27 mouse cellular contexts compared by ENCODE assay signal in the genomic region with DNA sequence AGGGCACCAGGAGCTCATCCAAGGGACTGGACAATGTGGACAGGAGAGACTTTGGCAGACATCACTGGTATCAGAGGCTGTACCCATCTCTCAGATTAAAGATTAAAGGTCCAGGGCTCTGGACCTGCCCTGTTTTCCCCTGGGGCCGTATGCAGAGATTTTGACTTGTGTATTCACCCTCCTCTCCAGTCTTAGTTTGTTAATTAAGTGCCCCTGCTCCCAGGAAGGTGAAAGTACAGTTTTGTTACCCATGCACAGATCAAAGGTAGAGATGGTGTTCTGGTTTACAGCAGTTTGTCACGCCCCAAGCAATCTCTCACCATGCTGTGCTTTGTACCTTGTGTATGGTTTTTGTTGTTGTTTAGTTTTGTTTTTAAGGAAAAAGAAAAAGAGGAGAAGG. TPM values are rescaled to one million over a fixed set of nuclear protein-coding genes. Genes with fewer than 3 reads are reported as not detected.
A peak's percentile ranks its signal among the peaks of the same experiment; 100 is the strongest.
DNase-seq lines count a peak whose midpoint lies in the region; ATAC-seq and TF ChIP-seq lines count a peak whose summit lies in the region.
"Had no signal": no experiment of that assay in that cellular context is flagged by ENCODE, and none has a peak within 500 bp of the region (broad histone marks: within the 10 kb centered on the region; RNA-seq: fewer than 3 reads in every experiment).

No protein-coding gene starts in this region.

- H3K4me3 ChIP-seq in intestine, embryonic 16.5 days (ENCODE audit: low read length) = no peak overlapping the region
- H3K4me3 ChIP-seq in intestine, embryonic 15.5 days (replicated peaks) = no peak overlapping the region
- H3K4me3 ChIP-seq in kidney, adult 2 months (ENCODE audit: insufficient read depth, low read depth, low read length) = no peak overlapping the region
- no peak overlapping the region for H3K4me3 ChIP-seq in kidney, embryonic 15.5 days (replicated peaks)
- no peak overlapping the region for H3K4me3 ChIP-seq in liver, adult 2 months (ENCODE audit: insufficient read depth, low read depth, low read length)
- no peak overlapping the region for H3K4me3 ChIP-seq in liver, postnatal 0 days (ENCODE audit: low read depth, low read length)
- H3K4me3 ChIP-seq: embryonic facial prominence, embryonic 10.5 days; embryonic facial prominence, embryonic 13.5 days; erythroblast, embryonic 14.5 days; forebrain, embryonic 12.5 days; forebrain, embryonic 15.5 days; heart, embryonic 12.5 days; heart, embryonic 15.5 days; hindbrain, embryonic 10.5 days; hindbrain, embryonic 13.5 days had no signal

- no peaks in the 10 kb centered on the region for H3K9me3 ChIP-seq in intestine, embryonic 16.5 days (ENCODE audit: control insufficient read depth, low read length)
- H3K9me3 ChIP-seq in intestine, embryonic 15.5 days = no peaks in the 10 kb centered on the region
- H3K9me3 ChIP-seq in kidney, embryonic 15.5 days (replicated peaks) = no peaks in the 10 kb centered on the region
- no peaks in the 10 kb centered on the region for H3K9me3 ChIP-seq in liver, postnatal 0 days (ENCODE audit: low read length)
- H3K9me3 ChIP-seq: embryonic facial prominence, embryonic 10.5 days; embryonic facial prominence, embryonic 13.5 days; forebrain, embryonic 12.5 days; forebrain, embryonic 15.5 days; heart, embryonic 12.5 days; heart, embryonic 15.5 days; hindbrain, embryonic 10.5 days; hindbrain, embryonic 13.5 days had no signal

- no peaks in the 10 kb centered on the region for H3K27me3 ChIP-seq in intestine, embryonic 16.5 days (replicated peaks; ENCODE audit: control insufficient read depth, insufficient read depth, low read length)
- H3K27me3 ChIP-seq in intestine, embryonic 15.5 days (replicated peaks) = no peaks in the 10 kb centered on the region
- H3K27me3 ChIP-seq in kidney, adult 2 months (replicated peaks; ENCODE audit: control insufficient read depth, insufficient read depth, low read length) = no peaks in the 10 kb centered on the region
- H3K27me3 ChIP-seq in kidney, embryonic 15.5 days = no peaks in the 10 kb centered on the region
- no peaks in the 10 kb centered on the region for H3K27me3 ChIP-seq in liver, adult 2 months (ENCODE audit: control insufficient read depth, insufficient read depth, low read length)
- H3K27me3 ChIP-seq in liver, postnatal 0 days (ENCODE audit: insufficient read depth, low read length) = no peaks in the 10 kb centered on the region
- H3K27me3 ChIP-seq: embryonic facial prominence, embryonic 13.5 days; forebrain, embryonic 12.5 days; forebrain, embryonic 15.5 days; heart, embryonic 12.5 days; heart, embryonic 15.5 days; hindbrain, embryonic 13.5 days had no signal

- DNase-seq in kidney, adult 2 months = peak; percentile 82
- peak; percentile 54 for DNase-seq in liver, adult 2 months (ENCODE audit: extremely low read depth, low read depth, low spot score)
- no peak for DNase-seq in liver, postnatal 0 days
- DNase-seq: adrenal gland, adult 8-10 months; adrenal gland, postnatal 25 days; cerebellum, adult 11-12 months; cerebellum, adult 8-10 months; cerebellum, postnatal 10 days; cerebellum, postnatal 36 days; embryo, embryonic 11 days; gastrocnemius, postnatal 25 days; heart, adult 18-20 months; heart, postnatal 10 days; heart, postnatal 36 days had no signal

- H3K79me2 ChIP-seq in liver, adult 2 months (ENCODE audit: control insufficient read depth, insufficient read depth, low read length) = no peaks in the 10 kb centered on the region

- no peak for TF ChIP-seq POLR2A in kidney, adult 2 months (IDR thresholded peaks at IDR 0.05; ENCODE audit: low read depth, low read length)
- TF ChIP-seq POLR2A in liver, adult 2 months (IDR thresholded peaks at IDR 0.05; ENCODE audit: extremely low read depth, insufficient read depth, low read length) = no peak

- H3K27ac ChIP-seq in intestine, embryonic 16.5 days (ENCODE audit: low read length) = no peak overlapping the region
- no peak overlapping the region for H3K27ac ChIP-seq in intestine, embryonic 15.5 days
- peak overlapping the region; percentile 65 for H3K27ac ChIP-seq in kidney, adult 2 months (ENCODE audit: insufficient read depth, low read depth, low read length)
- H3K27ac ChIP-seq in kidney, embryonic 15.5 days = no peak overlapping the region
- H3K27ac ChIP-seq in liver, adult 2 months (replicated peaks; ENCODE audit: insufficient read depth, low read depth, low read length) = 0 out of 2 replicates have a peak overlapping the region, but pooled peaks have one; percentile 14
- no peak overlapping the region for H3K27ac ChIP-seq in liver, postnatal 0 days (ENCODE audit: low read depth)
- H3K27ac ChIP-seq: embryonic facial prominence, embryonic 10.5 days; embryonic facial prominence, embryonic 13.5 days; forebrain, embryonic 12.5 days; forebrain, embryonic 15.5 days; heart, embryonic 15.5 days; hindbrain, embryonic 10.5 days; hindbrain, embryonic 13.5 days had no signal

- no peak overlapping the region for H3K9ac ChIP-seq in intestine, embryonic 16.5 days (ENCODE audit: low read depth, low read length)
- H3K9ac ChIP-seq in intestine, embryonic 15.5 days = no peak overlapping the region
- H3K9ac ChIP-seq in kidney, embryonic 15.5 days = no peak overlapping the region
- no peak overlapping the region for H3K9ac ChIP-seq in liver, adult 2 months (ENCODE audit: low read depth, low read length)
- H3K9ac ChIP-seq in liver, postnatal 0 days (replicated peaks) = no peak overlapping the region
- H3K9ac ChIP-seq: embryonic facial prominence, embryonic 13.5 days; forebrain, embryonic 12.5 days; forebrain, embryonic 15.5 days; heart, embryonic 12.5 days; heart, embryonic 15.5 days; hindbrain, embryonic 13.5 days had no signal

- H3K36me3 ChIP-seq in intestine, embryonic 16.5 days (ENCODE audit: control insufficient read depth, insufficient read depth, low read length) = no peaks in the 10 kb centered on the region
- H3K36me3 ChIP-seq in intestine, embryonic 15.5 days = no peaks in the 10 kb centered on the region
- H3K36me3 ChIP-seq in kidney, adult 2 months (ENCODE audit: control insufficient read depth, insufficient read depth, low read length) = peaks cover 3% of the 10 kb centered on the region; the same call in 1 of the 2 replicates
- H3K36me3 ChIP-seq in kidney, embryonic 15.5 days = no peaks in the 10 kb centered on the region
- H3K36me3 ChIP-seq in liver, adult 2 months (ENCODE audit: control insufficient read depth, insufficient read depth, low read length) = peaks cover 90% of the 10 kb centered on the region
- H3K36me3 ChIP-seq in liver, postnatal 0 days (replicated peaks; ENCODE audit: insufficient read depth, low read length) = peaks cover 24% of the 10 kb centered on the region
- H3K36me3 ChIP-seq: embryonic facial prominence, embryonic 10.5 days; embryonic facial prominence, embryonic 13.5 days; forebrain, embryonic 12.5 days; forebrain, embryonic 15.5 days; heart, embryonic 12.5 days; heart, embryonic 15.5 days; hindbrain, embryonic 10.5 days; hindbrain, embryonic 13.5 days had no signal

- no peak for TF ChIP-seq CTCF in kidney, adult 2 months (conservative IDR thresholded peaks at IDR 0.05; ENCODE audit: insufficient read depth, insufficient read length, low read depth, low read length)
- TF ChIP-seq CTCF in liver, adult 2 months (IDR thresholded peaks at IDR 0.05; ENCODE audit: low read depth, low read length) = no peak
- TF ChIP-seq CTCF in liver, postnatal 0 days (IDR thresholded peaks at IDR 0.05; ENCODE audit: low read depth) = no peak

- peak; percentile 45; the same call in 1 of the 2 replicates for ATAC-seq in intestine, embryonic 16.5 days
- no peak for ATAC-seq in intestine, embryonic 15.5 days
- ATAC-seq in kidney, embryonic 15.5 days (replicated peaks; ENCODE audit: low FRiP score) = no peak
- ATAC-seq in liver, postnatal 0 days = no peak
- ATAC-seq: activated CD4-positive, CD25-positive, alpha-beta regulatory T cell, adult 4 months; forebrain, embryonic 15.5 days had no signal

- H3K4me1 ChIP-seq in intestine, embryonic 16.5 days (ENCODE audit: control insufficient read depth, insufficient read depth, low read length) = no peaks in the 10 kb centered on the region
- H3K4me1 ChIP-seq in intestine, embryonic 15.5 days (replicated peaks) = no peaks in the 10 kb centered on the region
- peaks cover 15% of the 10 kb centered on the region; the same call in 1 of the 2 replicates for H3K4me1 ChIP-seq in kidney, adult 2 months (ENCODE audit: control insufficient read depth, insufficient read depth, low read length)
- H3K4me1 ChIP-seq in kidney, embryonic 15.5 days = no peaks in the 10 kb centered on the region
- peaks cover 7% of the 10 kb centered on the region for H3K4me1 ChIP-seq in liver, adult 2 months (ENCODE audit: control insufficient read depth, insufficient read depth, low read length)
- no peaks in the 10 kb centered on the region for H3K4me1 ChIP-seq in liver, postnatal 0 days (ENCODE audit: insufficient read depth)
- H3K4me1 ChIP-seq: forebrain, embryonic 12.5 days; heart, embryonic 12.5 days; hindbrain, embryonic 10.5 days had no signal

- 63% methylated on average over 2 of the region's 2 CpGs for WGBS in intestine, embryonic 16.5 days
- 73% methylated on average over 2 of the region's 2 CpGs for WGBS in intestine, embryonic 15.5 days
- WGBS in kidney, adult 2 months = 52% methylated on average over 2 of the region's 2 CpGs
- 63% methylated on average over 2 of the region's 2 CpGs for WGBS in kidney, embryonic 15.5 days
- 46% methylated on average over 2 of the region's 2 CpGs for WGBS in liver, adult 2 months
- 75% methylated on average over 2 of the region's 2 CpGs for WGBS in liver, postnatal 0 days (ENCODE audit: insufficient replicate concordance)

- H3K4me2 ChIP-seq in intestine, embryonic 16.5 days (ENCODE audit: low read depth, low read length) = no peak overlapping the region
- no peak overlapping the region for H3K4me2 ChIP-seq in intestine, embryonic 15.5 days (replicated peaks)
- H3K4me2 ChIP-seq in kidney, embryonic 15.5 days = no peak overlapping the region
- no peak overlapping the region for H3K4me2 ChIP-seq in liver, postnatal 0 days (ENCODE audit: low read depth, low read length)
- H3K4me2 ChIP-seq: embryonic facial prominence, embryonic 13.5 days; forebrain, embryonic 12.5 days; forebrain, embryonic 15.5 days; heart, embryonic 12.5 days; heart, embryonic 15.5 days; hindbrain, embryonic 13.5 days had no signal

- no peak for TF ChIP-seq EP300 in liver, postnatal 0 days (IDR thresholded peaks at IDR 0.05; ENCODE audit: low read depth)

RNA-seq across cellular contexts. Expression of a gene that starts 12.4 kb away (rescaled TPM):
- polyA plus RNA-seq in intestine, embryonic 16.5 days (2015; fragmentation: Nextera tagmentation; extraction: Ambion mirVana) = 406 and 487 TPM in 2 replicates
- polyA plus RNA-seq in intestine, embryonic 15.5 days (2015; fragmentation: Nextera tagmentation; extraction: Ambion mirVana) = 246 and 281 TPM in 2 replicates
- 28.8 and 35.3 TPM in 2 replicates for polyA plus RNA-seq in kidney, adult 2 months (2012; rRNA removed)
- polyA plus RNA-seq in kidney, embryonic 15.5 days (2015; fragmentation: Nextera tagmentation; extraction: Ambion mirVana) = 14.2 and 14.3 TPM in 2 replicates
- 0.09 TPM in 1 of 2 replicates, not detected in the other for total RNA-seq in liver, adult 2 months (2014; rRNA removed)
- polyA plus RNA-seq in liver, adult 2 months (2012; rRNA removed) = 0.09 and 0.10 TPM in 2 replicates
- 0.89 and 1.3 TPM in 2 replicates for polyA plus RNA-seq in liver, postnatal 0 days (2015; fragmentation: Nextera tagmentation; extraction: Ambion mirVana)
- polyA plus RNA-seq: activated CD4-positive, CD25-positive, alpha-beta regulatory T cell, adult 4 months; erythroblast, embryonic 14.5 days; forebrain, embryonic 12.5 days; hindbrain, embryonic 10.5 days had no signal

RNA-seq across cellular contexts. Expression of a gene that starts 17.5 kb away (rescaled TPM):
- 6.3 and 12.4 TPM in 2 replicates for polyA plus RNA-seq in intestine, embryonic 16.5 days (2015; fragmentation: Nextera tagmentation; extraction: Ambion mirVana)
- 2.2 and 4.0 TPM in 2 replicates for polyA plus RNA-seq in intestine, embryonic 15.5 days (2015; fragmentation: Nextera tagmentation; extraction: Ambion mirVana)
- polyA plus RNA-seq in kidney, adult 2 months (2012; rRNA removed) = 1,525 and 1,684 TPM in 2 replicates
- 42.4 and 48.6 TPM in 2 replicates for polyA plus RNA-seq in kidney, embryonic 15.5 days (2015; fragmentation: Nextera tagmentation; extraction: Ambion mirVana)
- total RNA-seq in liver, adult 2 months (2014; rRNA removed) = 1,448 and 1,888 TPM in 2 replicates
- polyA plus RNA-seq in liver, adult 2 months (2012; rRNA removed) = 1,550 and 1,804 TPM in 2 replicates
- polyA plus RNA-seq in liver, postnatal 0 days (2015; fragmentation: Nextera tagmentation; extraction: Ambion mirVana) = 2,442 and 2,581 TPM in 2 replicates
- total RNA-seq: gastrocnemius, postnatal 25 days; heart, postnatal 10 days; heart, postnatal 36 days had no signal
- polyA plus RNA-seq: activated CD4-positive, CD25-positive, alpha-beta regulatory T cell, adult 4 months; embryonic facial prominence, embryonic 10.5 days; erythroblast, embryonic 14.5 days; forebrain, embryonic 12.5 days; forebrain, embryonic 15.5 days had no signal

Comparison
In these comparisons a context has a peak if more than half of its experiments do, and no peak if none do; other contexts are left out.
1. H3K27ac ChIP-seq: peak in kidney, adult 2 months (single experiment) and liver, adult 2 months (single experiment); none in intestine, embryonic 16.5 days (single experiment), intestine, embryonic 15.5 days (single experiment), kidney, embryonic 15.5 days (single experiment) and liver, postnatal 0 days (single experiment).
2. RNA of a gene that starts 17.5 kb away (polyA plus RNA-seq): 2,442 to 2,581 TPM in liver, postnatal 0 days, 1,550 to 1,804 TPM in liver, adult 2 months and 1,525 to 1,684 TPM in kidney, adult 2 months; 42.4 to 48.6 TPM in kidney, embryonic 15.5 days, 6.3 to 12.4 TPM in intestine, embryonic 16.5 days and 2.2 to 4.0 TPM in intestine, embryonic 15.5 days; every median in the first group is over 10 times any median in the second.